ENCODE assay signal across 8 mouse cellular contexts in genomic region chr8:123317781-123318466, GRCm38 (mm10). TPM values are rescaled to one million over a fixed set of nuclear protein-coding genes. Genes with fewer than 3 reads are reported as not detected.
DNase-seq lines count a peak whose midpoint lies in the region; ATAC-seq and TF ChIP-seq lines count a peak whose summit lies in the region.

No protein-coding gene starts in this region.

- peaks cover 13% of the 10 kb centered on the region for H3K4me1 ChIP-seq in neural tube, embryonic 11.5 days (ENCODE audit: control insufficient read depth, insufficient read depth, low read length)
- H3K4me1 ChIP-seq in limb, embryonic 13.5 days, result peaks cover 18% of the 10 kb centered on the region
- no peaks in the 10 kb centered on the region for H3K4me1 ChIP-seq in small intestine, adult 2 months (ENCODE audit: control insufficient read depth, insufficient read depth, insufficient read length, low read length)

- no peaks in the 10 kb centered on the region for H3K36me3 ChIP-seq in neural tube, embryonic 11.5 days (ENCODE audit: control insufficient read depth, insufficient read depth, low read length)
- no peaks in the 10 kb centered on the region for H3K36me3 ChIP-seq in limb, embryonic 13.5 days
- no peaks in the 10 kb centered on the region for H3K36me3 ChIP-seq in small intestine, adult 2 months (ENCODE audit: control insufficient read depth, insufficient read depth, low read length)

- DNase-seq in neural tube, embryonic 11.5 days (ENCODE audit: low spot score), result no peak
- no peak for DNase-seq in neural tube, embryonic 10.5 days (ENCODE audit: extremely low spot score, low spot score)
- DNase-seq in fat pad, adult 2 months (ENCODE audit: extremely low read depth, low read depth, low spot score), result peak; percentile 74
- no peak for DNase-seq in spleen, adult 18-20 months
- no peak for DNase-seq in spleen, adult 12 weeks (ENCODE audit: low spot score)
- no peak for DNase-seq in right cerebral cortex, postnatal 14 days

- peak overlapping the region; percentile 52 for H3K4me3 ChIP-seq in neural tube, embryonic 11.5 days (ENCODE audit: low read depth, low read length)
- peak overlapping the region; percentile 62 for H3K4me3 ChIP-seq in limb, embryonic 13.5 days
- H3K4me3 ChIP-seq in small intestine, adult 2 months (ENCODE audit: low read depth, low read length), result peak overlapping the region; percentile 67

- TF ChIP-seq POLR2A in small intestine, adult 2 months (IDR thresholded peaks at IDR 0.05; ENCODE audit: low read depth, low read length), result no peak

- TF ChIP-seq CTCF in small intestine, adult 2 months (IDR thresholded peaks at IDR 0.05; ENCODE audit: extremely low read depth, insufficient read length, insufficient replicate concordance, low read depth, low read length), result no peak

- peak overlapping the region; percentile 80 for H3K4me2 ChIP-seq in neural tube, embryonic 11.5 days (ENCODE audit: low read depth)
- peak overlapping the region; percentile 85 for H3K4me2 ChIP-seq in limb, embryonic 13.5 days (replicated peaks)

- 10% methylated on average over 21 of the region's 21 CpGs for WGBS in neural tube, embryonic 11.5 days
- 3% methylated on average over 21 of the region's 21 CpGs for WGBS in limb, embryonic 13.5 days
- 2% methylated on average over 21 of the region's 21 CpGs for WGBS in small intestine, adult 2 months

- H3K9ac ChIP-seq in neural tube, embryonic 11.5 days (ENCODE audit: low read length), result peak overlapping the region; percentile 67
- peak overlapping the region; percentile 80 for H3K9ac ChIP-seq in limb, embryonic 13.5 days

- ATAC-seq in neural tube, embryonic 11.5 days (ENCODE audit: insufficient read depth, low FRiP score, low TSS enrichment), result peak; percentile 79
- ATAC-seq in limb, embryonic 13.5 days (ENCODE audit: low FRiP score, low read depth), result peak; percentile 78

- H3K27ac ChIP-seq in neural tube, embryonic 11.5 days (ENCODE audit: low read depth, low read length), result no peak overlapping the region
- no peak overlapping the region for H3K27ac ChIP-seq in limb, embryonic 13.5 days
- no peak overlapping the region for H3K27ac ChIP-seq in small intestine, adult 2 months (ENCODE audit: insufficient read depth, low read depth, low read length)

- H3K27me3 ChIP-seq in neural tube, embryonic 11.5 days (ENCODE audit: control insufficient read depth, insufficient read depth, low read length), result no peaks in the 10 kb centered on the region
- no peaks in the 10 kb centered on the region for H3K27me3 ChIP-seq in limb, embryonic 13.5 days
- no peaks in the 10 kb centered on the region for H3K27me3 ChIP-seq in small intestine, adult 2 months (ENCODE audit: control insufficient read depth, insufficient read depth, low read length)

- H3K9me3 ChIP-seq in neural tube, embryonic 11.5 days (ENCODE audit: control insufficient read depth, low read length), result no peaks in the 10 kb centered on the region
- H3K9me3 ChIP-seq in limb, embryonic 13.5 days, result no peaks in the 10 kb centered on the region

RNA-seq across cellular contexts. Expression of gene Fanca, which starts 0.5 kb away (rescaled TPM):
- polyA plus RNA-seq in neural tube, embryonic 11.5 days (2014; fragmentation: Nextera tagmentation; extraction: Ambion mirVana), result 31.3 and 36.7 TPM in 2 replicates
- polyA plus RNA-seq in limb, embryonic 13.5 days (2015; fragmentation: Nextera tagmentation; extraction: Ambion mirVana), result 26.4 and 27.2 TPM in 2 replicates
- 10.9 and 14.1 TPM in 2 replicates for polyA plus RNA-seq in small intestine, adult 2 months (2012; rRNA removed)

RNA-seq across cellular contexts. Expression of gene Spire2, which starts 14.6 kb away (rescaled TPM):
- 16.9 and 17.3 TPM in 2 replicates for polyA plus RNA-seq in neural tube, embryonic 11.5 days (2014; fragmentation: Nextera tagmentation; extraction: Ambion mirVana)
- 0.80 and 1.1 TPM in 2 replicates for polyA plus RNA-seq in limb, embryonic 13.5 days (2015; fragmentation: Nextera tagmentation; extraction: Ambion mirVana)
- 20.9 and 56.2 TPM in 2 replicates for polyA plus RNA-seq in small intestine, adult 2 months (2012; rRNA removed)

RNA-seq across cellular contexts. Expression of gene Tcf25, which starts 55.6 kb away (rescaled TPM):
- 211 and 217 TPM in 2 replicates for polyA plus RNA-seq in neural tube, embryonic 11.5 days (2014; fragmentation: Nextera tagmentation; extraction: Ambion mirVana)
- polyA plus RNA-seq in limb, embryonic 13.5 days (2015; fragmentation: Nextera tagmentation; extraction: Ambion mirVana), result 155 and 156 TPM in 2 replicates
- 82.6 and 128 TPM in 2 replicates for polyA plus RNA-seq in small intestine, adult 2 months (2012; rRNA removed)
